Mouse (Mus musculus): ENCODE measurements around the gene Kif1b.

DNA sequence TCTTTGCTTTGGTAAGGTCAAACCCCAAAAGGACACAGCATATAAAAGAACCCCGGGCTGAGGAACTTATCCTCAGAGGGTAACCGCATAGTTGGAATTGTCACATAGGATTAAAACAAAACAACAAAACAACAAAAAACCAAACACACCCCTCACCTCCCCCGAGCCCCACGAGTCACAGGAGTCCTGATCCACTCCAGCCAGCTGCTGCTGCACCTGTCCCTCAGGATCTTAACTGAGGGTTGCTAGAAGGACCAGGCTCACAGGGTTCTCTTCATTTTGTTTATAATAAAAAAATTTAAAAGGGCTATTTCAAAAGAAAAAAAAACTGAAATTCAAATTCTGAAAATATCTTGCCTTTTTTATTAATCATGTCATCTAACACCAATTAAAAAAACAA lies 21.2 kb upstream of the Kif1b start:
- TF ChIP-seq CTCF (IDR thresholded peaks at IDR 0.05) (no peak), POLR2A (IDR thresholded peaks at IDR 0.05; ENCODE audit: insufficient read depth, low read depth, low read length) (no peak), EP300 (IDR thresholded peaks at IDR 0.05; ENCODE audit: insufficient read depth, low read depth, low read length) (no peak)
